In genomic region chr5:113700388-113701023, GRCm38 (mm10) we compare ENCODE assay signal across 26 mouse cellular contexts. TPM values are rescaled to one million over a fixed set of nuclear protein-coding genes. Genes with fewer than 3 reads are reported as not detected.
DNase-seq lines count a peak whose midpoint lies in the region; ATAC-seq and TF ChIP-seq lines count a peak whose summit lies in the region.
"Had no signal": no experiment of that assay in that cellular context is flagged by ENCODE, and none has a peak within 500 bp of the region (broad histone marks: within the 10 kb centered on the region; RNA-seq: fewer than 3 reads in every experiment).

No protein-coding gene starts in this region.

- in situ Hi-C loops in CH12.LX (cut with MboI; ENCODE audit: low pct_ligation_motif_present, low pct_unique_long_range_greater_than_20kb, low sequenced_read_pairs), result no loop called here

- H3K27ac ChIP-seq in CH12.LX (ENCODE audit: insufficient read depth, low read depth), result no peak overlapping the region
- no peak overlapping the region for H3K27ac ChIP-seq in intestine, embryonic 16.5 days (ENCODE audit: low read length)
- no peak overlapping the region for H3K27ac ChIP-seq in forebrain, embryonic 12.5 days
- H3K27ac ChIP-seq: embryonic facial prominence, embryonic 15.5 days; forebrain, embryonic 10.5 days; forebrain, embryonic 15.5 days; hindbrain, embryonic 10.5 days; hindbrain, embryonic 14.5 days had no signal

- peaks cover 2 to 3% of the 10 kb centered on the region in 2 experiments; a peak in 3 of 4 replicates for H3K4me1 ChIP-seq in CH12.LX (ENCODE audit: control insufficient read depth in 1 of 2, insufficient read depth in 2 of 2)
- no peaks in the 10 kb centered on the region for H3K4me1 ChIP-seq in intestine, embryonic 16.5 days (ENCODE audit: control insufficient read depth, insufficient read depth, low read length)
- H3K4me1 ChIP-seq in forebrain, embryonic 12.5 days, result peaks cover 19% of the 10 kb centered on the region; the same call in 1 of the 2 replicates
- H3K4me1 ChIP-seq: embryonic facial prominence, embryonic 15.5 days; heart, embryonic 12.5 days had no signal

- no peaks in the 10 kb centered on the region for H3K36me3 ChIP-seq in CH12.LX (replicated peaks in 1 of 2; ENCODE audit: control insufficient read depth in 1 of 2, insufficient read depth in 1 of 2, low read length in 1 of 2)
- no peaks in the 10 kb centered on the region for H3K36me3 ChIP-seq in intestine, embryonic 16.5 days (ENCODE audit: control insufficient read depth, insufficient read depth, low read length)
- no peaks in the 10 kb centered on the region for H3K36me3 ChIP-seq in forebrain, embryonic 12.5 days (replicated peaks)
- H3K36me3 ChIP-seq: embryonic facial prominence, embryonic 15.5 days; forebrain, embryonic 10.5 days; forebrain, embryonic 15.5 days; G1E; heart, embryonic 12.5 days; hindbrain, embryonic 10.5 days had no signal

- TF ChIP-seq CTCF in CH12.LX (conservative IDR thresholded peaks at IDR 0.05 in 1 of 2, IDR thresholded peaks at IDR 0.05 in 1 of 2; ENCODE audit: low read depth in 2 of 2, low read length in 2 of 2), result no peak

- TF ChIP-seq EP300 in CH12.LX (IDR thresholded peaks at IDR 0.05; ENCODE audit: low read length), result no peak

- WGBS in intestine, embryonic 16.5 days, result 70% methylated on average over 19 of the region's 19 CpGs
- WGBS in forebrain, embryonic 12.5 days, result 86% methylated on average over 19 of the region's 19 CpGs

- dilution Hi-C loops in CH12.LX (cut with MboI; ENCODE audit: extremely low pct_ligation_motif_present, extremely low pct_unique_long_range_greater_than_20kb, low sequenced_read_pairs), result no loop called here

- no peaks in the 10 kb centered on the region for H3K79me2 ChIP-seq in CH12.LX (replicated peaks; ENCODE audit: control insufficient read depth, extremely low read depth, insufficient read depth, poor library complexity, severe bottlenecking)

- peaks cover 87% of the 10 kb centered on the region for H3K27me3 ChIP-seq in CH12.LX (replicated peaks)
- no peaks in the 10 kb centered on the region for H3K27me3 ChIP-seq in intestine, embryonic 16.5 days (replicated peaks; ENCODE audit: control insufficient read depth, insufficient read depth, low read length)
- H3K27me3 ChIP-seq in forebrain, embryonic 12.5 days, result no peaks in the 10 kb centered on the region
- H3K27me3 ChIP-seq: embryonic facial prominence, embryonic 15.5 days; forebrain, embryonic 15.5 days had no signal

- TF ChIP-seq POLR2A in CH12.LX (IDR thresholded peaks at IDR 0.05; ENCODE audit: low read depth, low read length), result no peak

- DNase-seq in CH12.LX (ENCODE audit: extremely low read depth), result no peak
- DNase-seq in R1 (ENCODE audit: low read depth, low spot score), result peak; percentile 85
- peak; percentile 77 for DNase-seq in yolk sac, embryonic 10.5 days (ENCODE audit: low spot score)
- no peak for DNase-seq in thymus, postnatal 10 days (ENCODE audit: low spot score in 2 of 2)
- DNase-seq: adrenal gland, adult 2 months; adrenal gland, postnatal 25 days; cerebellum, adult 18-20 months; cerebellum, adult 9-11 months; gastrocnemius, postnatal 10 days had no signal

- no peak overlapping the region for H3K9ac ChIP-seq in CH12.LX (ENCODE audit: insufficient read depth, low read depth)
- no peak overlapping the region for H3K9ac ChIP-seq in intestine, embryonic 16.5 days (ENCODE audit: low read depth, low read length)
- no peak overlapping the region for H3K9ac ChIP-seq in forebrain, embryonic 12.5 days
- H3K9ac ChIP-seq: embryonic facial prominence, embryonic 15.5 days; forebrain, embryonic 15.5 days; heart, embryonic 12.5 days; hindbrain, embryonic 14.5 days had no signal

- ATAC-seq in intestine, embryonic 16.5 days, result peak; percentile 92
- ATAC-seq in forebrain, embryonic 12.5 days (ENCODE audit: low FRiP score), result no peak
- ATAC-seq in granulocyte monocyte progenitor cell, adult 5-6 weeks (replicated peaks; ENCODE audit: poor library complexity, severe bottlenecking), result no peak
- ATAC-seq: forebrain, embryonic 15.5 days had no signal

- no peak overlapping the region for H3K4me2 ChIP-seq in CH12.LX (ENCODE audit: insufficient read depth, low read depth, poor library complexity, severe bottlenecking)
- no peak overlapping the region for H3K4me2 ChIP-seq in intestine, embryonic 16.5 days (ENCODE audit: low read depth, low read length)
- no peak overlapping the region for H3K4me2 ChIP-seq in forebrain, embryonic 12.5 days
- H3K4me2 ChIP-seq: embryonic facial prominence, embryonic 15.5 days; forebrain, embryonic 15.5 days; heart, embryonic 12.5 days; hindbrain, embryonic 14.5 days had no signal

- no peak overlapping the region for H3K4me3 ChIP-seq in CH12.LX (replicated peaks in 1 of 3; ENCODE audit: low read depth in 2 of 3, low read length in 2 of 3, poor library complexity in 1 of 3)
- no peak overlapping the region for H3K4me3 ChIP-seq in intestine, embryonic 16.5 days (ENCODE audit: low read length)
- no peak overlapping the region for H3K4me3 ChIP-seq in forebrain, embryonic 12.5 days (replicated peaks)
- H3K4me3 ChIP-seq: embryonic facial prominence, embryonic 15.5 days; erythroblast, embryonic 14.5 days; forebrain, embryonic 10.5 days; forebrain, embryonic 15.5 days; heart, embryonic 12.5 days; hindbrain, embryonic 10.5 days had no signal

- no peaks in the 10 kb centered on the region for H3K9me3 ChIP-seq in CH12.LX (replicated peaks; ENCODE audit: low read length)
- H3K9me3 ChIP-seq in intestine, embryonic 16.5 days (ENCODE audit: control insufficient read depth, low read length), result no peaks in the 10 kb centered on the region
- H3K9me3 ChIP-seq in forebrain, embryonic 12.5 days, result no peaks in the 10 kb centered on the region
- H3K9me3 ChIP-seq: embryonic facial prominence, embryonic 15.5 days; forebrain, embryonic 10.5 days; forebrain, embryonic 15.5 days; heart, embryonic 12.5 days; hindbrain, embryonic 10.5 days had no signal

- no peak for TF ChIP-seq RAD21 in CH12.LX (IDR thresholded peaks at IDR 0.05; ENCODE audit: low read depth, low read length)

TF ChIP-seq in CH12.LX, 34 proteins besides CTCF, POLR2A, EP300 and RAD21:
- no peak for TF ChIP-seq POLR2AphosphoS2 (IDR thresholded peaks at IDR 0.05; ENCODE audit: low read depth, low read length)
- no peak for TF ChIP-seq SIN3A (IDR thresholded peaks at IDR 0.05; ENCODE audit: low read length)
- TF ChIP-seq NRF1 (IDR thresholded peaks at IDR 0.05; ENCODE audit: low read depth, low read length), result peak; percentile 82
- TF ChIP-seq IRF4 (IDR thresholded peaks at IDR 0.05; ENCODE audit: low read depth, low read length), result no peak

RNA-seq across cellular contexts. Expression of gene 1700069L16Rik, which starts 24.1 kb away (rescaled TPM):
- total RNA-seq in CH12.LX (2012; rRNA removed), result not detected in 2 replicates
- total RNA-seq in CH12.LX (2014; rRNA removed), result not detected in 2 replicates
- polyA plus RNA-seq in CH12.LX (2012; ENCODE audit: insufficient read length, low read depth), result not detected in 2 replicates
- not detected in 2 replicates for polyA plus RNA-seq in intestine, embryonic 16.5 days (2015; fragmentation: Nextera tagmentation; extraction: Ambion mirVana)
- not detected in 2 replicates for polyA plus RNA-seq in forebrain, embryonic 12.5 days (2016; fragmentation: Nextera tagmentation; extraction: Ambion mirVana)
- not detected in 2 replicates for total RNA-seq in granulocyte monocyte progenitor cell, adult 5-6 weeks (2014; fragmentation: Nextera tagmentation)
- total RNA-seq in granulocyte monocyte progenitor cell, adult 5-6 weeks (2017), result not detected in 2 replicates
- total RNA-seq: adrenal gland, adult 2 months; adrenal gland, postnatal 25 days; G1E; gastrocnemius, postnatal 10 days; gastrocnemius, postnatal 4 days; heart, adult 8-10 months; heart, postnatal 25 days had no signal
- polyA plus RNA-seq: adrenal gland, adult 2 months; C2C12; embryonic facial prominence, embryonic 11.5 days; embryonic facial prominence, embryonic 15.5 days; erythroblast, embryonic 14.5 days; forebrain, embryonic 10.5 days; forebrain, embryonic 15.5 days; G1E; heart, embryonic 12.5 days; heart, embryonic 16.5 days; hindbrain, embryonic 10.5 days; hindbrain, embryonic 14.5 days had no signal

RNA-seq across cellular contexts. Expression of gene Ficd, which starts 35.1 kb away (rescaled TPM):
- total RNA-seq in CH12.LX (2012; rRNA removed), result 2.4 and 3.4 TPM in 2 replicates
- 2.0 and 2.5 TPM in 2 replicates for total RNA-seq in CH12.LX (2014; rRNA removed)
- polyA plus RNA-seq in CH12.LX (2012; ENCODE audit: insufficient read length, low read depth), result 2.2 and 2.4 TPM in 2 replicates
- polyA plus RNA-seq in intestine, embryonic 16.5 days (2015; fragmentation: Nextera tagmentation; extraction: Ambion mirVana), result 5.6 and 7.1 TPM in 2 replicates
- polyA plus RNA-seq in forebrain, embryonic 12.5 days (2016; fragmentation: Nextera tagmentation; extraction: Ambion mirVana), result 5.4 and 7.2 TPM in 2 replicates
- 1.6 and 3.7 TPM in 2 replicates for total RNA-seq in granulocyte monocyte progenitor cell, adult 5-6 weeks (2014; fragmentation: Nextera tagmentation)
- 0.77 and 1.9 TPM in 2 replicates for total RNA-seq in granulocyte monocyte progenitor cell, adult 5-6 weeks (2017)

RNA-seq across cellular contexts. Expression of gene Cmklr1, which starts 50.3 kb away (rescaled TPM):
- total RNA-seq in CH12.LX (2012; rRNA removed) (not detected in 2 replicates), CH12.LX (2014; rRNA removed) (not detected in 2 replicates)
- not detected in 2 replicates for polyA plus RNA-seq in CH12.LX (2012; ENCODE audit: insufficient read length, low read depth)
- 1.3 and 2.3 TPM in 2 replicates for polyA plus RNA-seq in intestine, embryonic 16.5 days (2015; fragmentation: Nextera tagmentation; extraction: Ambion mirVana)
- 1.6 and 2.1 TPM in 2 replicates for polyA plus RNA-seq in forebrain, embryonic 12.5 days (2016; fragmentation: Nextera tagmentation; extraction: Ambion mirVana)
- 1.7 TPM in 1 of 2 replicates, not detected in the other for total RNA-seq in granulocyte monocyte progenitor cell, adult 5-6 weeks (2014; fragmentation: Nextera tagmentation)
- not detected in 2 replicates for total RNA-seq in granulocyte monocyte progenitor cell, adult 5-6 weeks (2017)
- polyA plus RNA-seq: erythroblast, embryonic 14.5 days; G1E had no signal

Comparison
In these comparisons a context has a peak if more than half of its experiments do, and no peak if none do; other contexts are left out.
1. DNase-seq: peak in R1 (single experiment) and yolk sac, embryonic 10.5 days (single experiment); none in CH12.LX (single experiment) and thymus, postnatal 10 days (0 of 2).